Comparison of ENCODE assay signal across 22 mouse cellular contexts in the genomic region with DNA sequence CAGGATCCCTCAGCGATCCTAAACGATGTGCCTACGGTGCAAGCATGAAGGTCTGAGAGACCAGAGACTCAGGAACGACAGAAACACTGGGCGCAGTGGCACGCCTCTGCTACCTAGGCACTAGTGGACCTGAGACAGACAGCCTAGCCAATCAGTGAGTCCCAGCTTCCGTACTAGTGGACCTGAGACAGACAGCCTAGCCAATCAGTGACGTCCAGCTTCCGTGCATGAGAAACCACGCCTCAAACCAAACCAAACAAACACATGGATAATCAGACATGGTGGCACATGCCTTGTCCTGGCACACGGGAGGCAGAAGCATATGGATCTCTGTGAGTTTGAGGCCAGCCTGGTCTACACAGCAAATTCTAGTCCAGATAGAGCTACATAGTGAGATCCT. TPM values are rescaled to one million over a fixed set of nuclear protein-coding genes. Genes with fewer than 3 reads are reported as not detected.
DNase-seq lines count a peak whose midpoint lies in the region; ATAC-seq lines count a peak whose summit lies in the region.
"Had no signal": no experiment of that assay in that cellular context is flagged by ENCODE, and none has a peak within 500 bp of the region (broad histone marks: within the 10 kb centered on the region; RNA-seq: fewer than 3 reads in every experiment).

No protein-coding gene starts in this region.

- H3K27me3 ChIP-seq in heart, embryonic 11.5 days (ENCODE audit: control insufficient read depth, insufficient read depth, low read length), result no peaks in the 10 kb centered on the region
- no peaks in the 10 kb centered on the region for H3K27me3 ChIP-seq in limb, embryonic 12.5 days
- no peaks in the 10 kb centered on the region for H3K27me3 ChIP-seq in neural tube, embryonic 15.5 days (replicated peaks)
- no peaks in the 10 kb centered on the region for H3K27me3 ChIP-seq in kidney, embryonic 15.5 days
- H3K27me3 ChIP-seq: hindbrain, embryonic 12.5 days; neural tube, embryonic 13.5 days had no signal

- 37% methylated on average over 11 of the region's 11 CpGs for WGBS in heart, embryonic 11.5 days (ENCODE audit: insufficient replicate concordance)
- WGBS in limb, embryonic 12.5 days, result 48% methylated on average over 11 of the region's 11 CpGs
- WGBS in neural tube, embryonic 15.5 days, result 47% methylated on average over 11 of the region's 11 CpGs
- whole genome bisulfite sequencing in kidney, embryonic 15.5 days, result 43% methylated on average over 11 of the region's 11 CpGs

- intact Hi-C loops in heart, postnatal 36 days (cut with DNase I), result no loop called here

- no peak for DNase-seq in heart, postnatal 36 days
- peak; percentile 25 for DNase-seq in brain, adult 2 months (ENCODE audit: low read depth, low spot score)
- DNase-seq in mesoderm, embryonic 11.5 days (ENCODE audit: low read depth, low spot score), result peak; percentile 49
- no peak for DNase-seq in T-cell, adult 2 months (ENCODE audit: low spot score)
- DNase-seq: adrenal gland, postnatal 36 days; cerebellum, adult 11-12 months; lung, postnatal 10 days; right cerebral cortex, postnatal 14 days had no signal

- no peaks in the 10 kb centered on the region for H3K36me3 ChIP-seq in heart, embryonic 11.5 days (ENCODE audit: control insufficient read depth, insufficient read depth, low read length)
- H3K36me3 ChIP-seq in limb, embryonic 12.5 days, result no peaks in the 10 kb centered on the region
- H3K36me3 ChIP-seq in neural tube, embryonic 15.5 days, result no peaks in the 10 kb centered on the region
- H3K36me3 ChIP-seq in kidney, embryonic 15.5 days, result no peaks in the 10 kb centered on the region
- H3K36me3 ChIP-seq: forebrain, embryonic 10.5 days; hindbrain, embryonic 12.5 days; neural tube, embryonic 13.5 days had no signal

- H3K9ac ChIP-seq in heart, embryonic 11.5 days (ENCODE audit: low read depth, low read length), result no peak overlapping the region
- no peak overlapping the region for H3K9ac ChIP-seq in limb, embryonic 12.5 days (replicated peaks)
- no peak overlapping the region for H3K9ac ChIP-seq in neural tube, embryonic 15.5 days (replicated peaks)
- H3K9ac ChIP-seq in kidney, embryonic 15.5 days, result no peak overlapping the region
- H3K9ac ChIP-seq: hindbrain, embryonic 12.5 days; neural tube, embryonic 13.5 days had no signal

- H3K27ac ChIP-seq in heart, embryonic 11.5 days (ENCODE audit: low read depth, low read length), result no peak overlapping the region
- no peak overlapping the region for H3K27ac ChIP-seq in limb, embryonic 12.5 days
- H3K27ac ChIP-seq in neural tube, embryonic 15.5 days (replicated peaks), result no peak overlapping the region
- H3K27ac ChIP-seq in kidney, embryonic 15.5 days, result no peak overlapping the region
- H3K27ac ChIP-seq: forebrain, embryonic 10.5 days; hindbrain, embryonic 12.5 days; neural tube, embryonic 13.5 days had no signal

- no peaks in the 10 kb centered on the region for H3K4me1 ChIP-seq in heart, embryonic 11.5 days (ENCODE audit: control insufficient read depth, insufficient read depth, low read length)
- H3K4me1 ChIP-seq in limb, embryonic 12.5 days (replicated peaks), result no peaks in the 10 kb centered on the region
- H3K4me1 ChIP-seq in neural tube, embryonic 15.5 days, result no peaks in the 10 kb centered on the region
- no peaks in the 10 kb centered on the region for H3K4me1 ChIP-seq in kidney, embryonic 15.5 days
- H3K4me1 ChIP-seq: hindbrain, embryonic 12.5 days; neural tube, embryonic 13.5 days had no signal

- H3K4me3 ChIP-seq in heart, embryonic 11.5 days (ENCODE audit: low read depth, low read length), result no peak overlapping the region
- no peak overlapping the region for H3K4me3 ChIP-seq in limb, embryonic 12.5 days (replicated peaks)
- H3K4me3 ChIP-seq in neural tube, embryonic 15.5 days (replicated peaks), result no peak overlapping the region
- H3K4me3 ChIP-seq in kidney, embryonic 15.5 days (replicated peaks), result no peak overlapping the region
- H3K4me3 ChIP-seq: forebrain, embryonic 10.5 days; hindbrain, embryonic 12.5 days; neural tube, embryonic 13.5 days had no signal

- no peaks in the 10 kb centered on the region for H3K9me3 ChIP-seq in heart, embryonic 11.5 days (replicated peaks; ENCODE audit: control insufficient read depth, low read length)
- no peaks in the 10 kb centered on the region for H3K9me3 ChIP-seq in limb, embryonic 12.5 days
- H3K9me3 ChIP-seq in neural tube, embryonic 15.5 days (replicated peaks), result no peaks in the 10 kb centered on the region
- H3K9me3 ChIP-seq in kidney, embryonic 15.5 days (replicated peaks), result no peaks in the 10 kb centered on the region
- H3K9me3 ChIP-seq: forebrain, embryonic 10.5 days; hindbrain, embryonic 12.5 days; neural tube, embryonic 13.5 days had no signal

- 0 out of 2 replicates have a peak overlapping the region, but pooled peaks have one; percentile 11 for H3K4me2 ChIP-seq in heart, embryonic 11.5 days
- peak overlapping the region; percentile 20 for H3K4me2 ChIP-seq in limb, embryonic 12.5 days
- H3K4me2 ChIP-seq in neural tube, embryonic 15.5 days, result no peak overlapping the region
- no peak overlapping the region for H3K4me2 ChIP-seq in kidney, embryonic 15.5 days
- H3K4me2 ChIP-seq: hindbrain, embryonic 12.5 days; neural tube, embryonic 13.5 days had no signal

- ATAC-seq in heart, embryonic 11.5 days (replicated peaks; ENCODE audit: insufficient number of reproducible peaks, low FRiP score, low TSS enrichment), result no peak
- ATAC-seq in limb, embryonic 12.5 days (ENCODE audit: insufficient number of reproducible peaks, insufficient read depth, low FRiP score, low TSS enrichment, low read depth), result no peak
- no peak for ATAC-seq in neural tube, embryonic 15.5 days (ENCODE audit: low FRiP score)
- no peak for ATAC-seq in kidney, embryonic 15.5 days (replicated peaks; ENCODE audit: low FRiP score)
- ATAC-seq: midbrain, embryonic 16.5 days had no signal

RNA-seq across cellular contexts. Expression of a gene that starts 12.9 kb away (rescaled TPM):
- polyA plus RNA-seq in heart, embryonic 11.5 days (2014; fragmentation: Nextera tagmentation; extraction: Ambion mirVana), result 0.32 TPM in 1 of 2 replicates, not detected in the other
- not detected for total RNA-seq in heart, postnatal 36 days (2021)
- polyA plus RNA-seq in limb, embryonic 12.5 days (2016; fragmentation: Nextera tagmentation; extraction: Ambion mirVana), result 0.22 and 0.33 TPM in 2 replicates
- polyA plus RNA-seq in neural tube, embryonic 15.5 days (2015; fragmentation: Nextera tagmentation; extraction: Ambion mirVana), result not detected in 2 replicates
- polyA plus RNA-seq in kidney, embryonic 15.5 days (2015; fragmentation: Nextera tagmentation; extraction: Ambion mirVana), result not detected in 2 replicates
- total RNA-seq: gastrocnemius, adult 18-20 months; layer of hippocampus, postnatal 10 days had no signal
- polyA plus RNA-seq: forebrain, embryonic 10.5 days; heart, embryonic 14.5 days; midbrain, embryonic 16.5 days; neural tube, embryonic 13.5 days had no signal

RNA-seq across cellular contexts. Expression of a gene that starts 39.5 kb away (rescaled TPM):
- polyA plus RNA-seq in heart, embryonic 11.5 days (2014; fragmentation: Nextera tagmentation; extraction: Ambion mirVana), result not detected in 2 replicates
- total RNA-seq in heart, postnatal 36 days (2021), result not detected
- polyA plus RNA-seq in limb, embryonic 12.5 days (2016; fragmentation: Nextera tagmentation; extraction: Ambion mirVana), result not detected in 2 replicates
- polyA plus RNA-seq in neural tube, embryonic 15.5 days (2015; fragmentation: Nextera tagmentation; extraction: Ambion mirVana), result not detected in 2 replicates
- polyA plus RNA-seq in kidney, embryonic 15.5 days (2015; fragmentation: Nextera tagmentation; extraction: Ambion mirVana), result not detected in 2 replicates
- total RNA-seq: adrenal gland, postnatal 36 days; gastrocnemius, adult 18-20 months; layer of hippocampus, postnatal 10 days had no signal
- polyA plus RNA-seq: forebrain, embryonic 10.5 days; heart, embryonic 14.5 days; hindbrain, embryonic 12.5 days; kidney, embryonic 16.5 days; limb, embryonic 11.5 days; midbrain, embryonic 16.5 days; neural tube, embryonic 13.5 days; thymus, postnatal 0 days had no signal

RNA-seq across cellular contexts. Expression of a gene that starts 48.3 kb away (rescaled TPM):
- polyA plus RNA-seq in heart, embryonic 11.5 days (2014; fragmentation: Nextera tagmentation; extraction: Ambion mirVana), result 2,057 and 2,150 TPM in 2 replicates
- total RNA-seq in heart, postnatal 36 days (2021), result 100 to 1,000 TPM; 106 to 108 TPM
- 1,793 and 1,872 TPM in 2 replicates for polyA plus RNA-seq in limb, embryonic 12.5 days (2016; fragmentation: Nextera tagmentation; extraction: Ambion mirVana)
- 1,173 and 1,202 TPM in 2 replicates for polyA plus RNA-seq in neural tube, embryonic 15.5 days (2015; fragmentation: Nextera tagmentation; extraction: Ambion mirVana)
- 1,865 and 1,947 TPM in 2 replicates for polyA plus RNA-seq in kidney, embryonic 15.5 days (2015; fragmentation: Nextera tagmentation; extraction: Ambion mirVana)

Comparison
In these comparisons a context has a peak if more than half of its experiments do, and no peak if none do; other contexts are left out.
1. H3K4me2 ChIP-seq: peak in heart, embryonic 11.5 days (single experiment) and limb, embryonic 12.5 days (single experiment); none in neural tube, embryonic 15.5 days (single experiment) and kidney, embryonic 15.5 days (single experiment).
2. DNase-seq: peak in brain, adult 2 months (single experiment) and mesoderm, embryonic 11.5 days (single experiment); none in heart, postnatal 36 days (0 of 2) and T-cell, adult 2 months (single experiment).